In the genomic region with DNA sequence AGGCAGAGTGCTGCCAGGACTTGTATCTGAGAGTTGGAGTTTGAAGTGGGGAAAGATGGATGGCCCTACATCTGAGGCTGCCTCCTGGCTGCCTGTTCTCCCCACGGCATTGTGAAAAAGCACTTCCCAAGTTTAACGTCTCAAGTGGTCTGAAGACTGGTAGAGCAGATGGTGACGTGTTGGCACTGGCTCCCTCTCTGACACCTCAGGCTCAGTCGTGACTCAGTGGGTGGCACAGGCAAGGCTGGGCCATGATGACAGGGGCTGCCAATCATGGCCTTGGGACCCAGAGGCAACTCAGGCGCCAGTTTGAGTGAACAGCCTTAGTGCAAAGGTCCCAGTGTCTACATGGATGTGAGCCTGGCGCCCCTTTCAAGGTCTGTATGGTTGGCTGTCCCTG, we compare ENCODE assay signal across 15 mouse cellular contexts.
A peak's percentile ranks its signal among the peaks of the same experiment; 100 is the strongest.
DNase-seq lines count a peak whose midpoint lies in the region; ATAC-seq lines count a peak whose summit lies in the region.
"Had no signal": no experiment of that assay in that cellular context is flagged by ENCODE, and none has a peak within 500 bp of the region (broad histone marks: within the 10 kb centered on the region; RNA-seq: fewer than 3 reads in every experiment).

No protein-coding gene starts in this region.

- H3K9me3 ChIP-seq in kidney, embryonic 15.5 days (replicated peaks): no peaks in the 10 kb centered on the region
- H3K9me3 ChIP-seq: intestine, embryonic 15.5 days; limb, embryonic 10.5 days had no signal

- H3K4me3 ChIP-seq in kidney, embryonic 15.5 days (replicated peaks): no peak overlapping the region
- H3K4me3 ChIP-seq: intestine, embryonic 15.5 days; limb, embryonic 10.5 days had no signal

- H3K9ac ChIP-seq in kidney, embryonic 15.5 days: no peak overlapping the region
- H3K9ac ChIP-seq: intestine, embryonic 15.5 days; liver, embryonic 14.5 days had no signal

- peak; percentile 71 to 81 for DNase-seq in adrenal gland, adult (ENCODE audit: inconsistent age in 2 of 2, low spot score in 1 of 2)
- no peak for DNase-seq in adrenal gland, postnatal 4 days (ENCODE audit: low spot score in 2 of 2)
- DNase-seq in frontal cortex, postnatal 36 days (ENCODE audit: low spot score in 2 of 2): peak; percentile 65 to 80
- no peak for DNase-seq in frontal cortex, postnatal 14 days (ENCODE audit: low spot score in 2 of 2)
- peak; percentile 60 for DNase-seq in adrenal gland, postnatal 25 days
- no peak for DNase-seq in natural killer cell, adult 2 months (ENCODE audit: low spot score in 2 of 2)
- DNase-seq: gastrocnemius, postnatal 10 days; kidney, postnatal 25 days had no signal

- H3K27me3 ChIP-seq in kidney, embryonic 15.5 days: no peaks in the 10 kb centered on the region
- H3K27me3 ChIP-seq: intestine, embryonic 15.5 days had no signal

- H3K27ac ChIP-seq in kidney, embryonic 15.5 days: no peak overlapping the region
- H3K27ac ChIP-seq: intestine, embryonic 15.5 days; limb, embryonic 10.5 days; liver, embryonic 14.5 days; macrophage had no signal

- WGBS in kidney, embryonic 15.5 days: 44% methylated on average over 6 of the region's 6 CpGs

- no peak overlapping the region for H3K4me2 ChIP-seq in kidney, embryonic 15.5 days
- H3K4me2 ChIP-seq: heart, embryonic 11.5 days; intestine, embryonic 15.5 days had no signal

- ATAC-seq in monocyte, adult 5-6 weeks (replicated peaks; ENCODE audit: insufficient number of reproducible peaks, low FRiP score, low TSS enrichment, poor library complexity, severe bottlenecking): 0 out of 2 replicates have a peak, but pooled peaks have one; percentile 18
- ATAC-seq in kidney, embryonic 15.5 days (replicated peaks; ENCODE audit: low FRiP score): no peak
- ATAC-seq: intestine, embryonic 15.5 days had no signal

- H3K36me3 ChIP-seq in kidney, embryonic 15.5 days: peaks cover 72% of the 10 kb centered on the region

- 0 out of 2 replicates have a peak, but pooled peaks cover 4% of the 10 kb centered on the region for H3K4me1 ChIP-seq in kidney, embryonic 15.5 days
- H3K4me1 ChIP-seq: intestine, embryonic 15.5 days had no signal

Comparison
In these comparisons a context has a peak if more than half of its experiments do, and no peak if none do; other contexts are left out.
1. DNase-seq: peak in adrenal gland, adult (2 of 2), frontal cortex, postnatal 36 days (2 of 2) and adrenal gland, postnatal 25 days (single experiment); none in adrenal gland, postnatal 4 days (0 of 2), frontal cortex, postnatal 14 days (0 of 2) and natural killer cell, adult 2 months (0 of 2).